Mouse (Mus musculus) kidney, embryonic 15.5 days (tissue): Measurements from ENCODE around the gene Igsf6. TPM values are rescaled to one million over a fixed set of nuclear protein-coding genes. Genes with fewer than 3 reads are reported as not detected.
A peak's percentile ranks its signal among the peaks of the same experiment; 100 is the strongest.

Experiments used
- ATAC-seq: fragments of 200-750 bp; cut with Nextera tagmentation; replicated peaks from 2 replicates; pipeline ENCODE4 v1.8.0; 2017; ENCODE audit warnings: moderate TSS enrichment; ENCODE audit not compliant: low FRiP score
- H3K27ac ChIP-seq: fragments of 300-500 bp; sonication (generic); 2 replicates; pipeline ENCODE4 v1.5.1; 2015; ENCODE audit warnings: mild to moderate bottlenecking, inconsistent platforms
- H3K27me3 ChIP-seq: fragments of 300-500 bp; sonication (generic); 2 replicates; pipeline ENCODE4 v1.6.1; 2015; ENCODE audit warnings: inconsistent platforms
- H3K36me3 ChIP-seq: fragments of 300-500 bp; sonication (generic); 2 replicates; pipeline ENCODE4 v1.6.1; 2015; ENCODE audit warnings: inconsistent platforms
- H3K4me1 ChIP-seq: fragments of 300-500 bp; sonication (generic); 2 replicates; pipeline ENCODE4 v1.6.1; 2015; ENCODE audit warnings: inconsistent platforms
- H3K4me2 ChIP-seq: fragments of 300-500 bp; sonication (generic); 2 replicates; pipeline ENCODE4 v1.6.1; 2015; ENCODE audit warnings: moderate library complexity, mild to moderate bottlenecking, inconsistent platforms
- H3K4me3 ChIP-seq: fragments of 300-500 bp; sonication (generic); replicated peaks from 2 replicates; pipeline ENCODE4 v1.5.1; 2015; ENCODE audit warnings: mild to moderate bottlenecking, inconsistent platforms
- H3K9ac ChIP-seq: fragments of 300-500 bp; sonication (generic); 2 replicates; pipeline ENCODE4 v1.6.1; 2015; ENCODE audit warnings: mild to moderate bottlenecking, inconsistent platforms
- H3K9me3 ChIP-seq: fragments of 300-500 bp; sonication (generic); replicated peaks from 2 replicates; pipeline ENCODE4 v1.6.1; 2016; ENCODE audit warnings: inconsistent platforms
- WGBS: fragments of 180-500 bp; shearing (Covaris S2); methylation state at CpG from one replicate; pipeline ENCODE4 v1.1.7; 2015; ENCODE audit warnings: mixed read lengths; 5-methylcytosine and 5-hydroxymethylcytosine counted together
- polyA plus RNA-seq: library from polyadenylated mRNA; unstranded; fragments of >200 nt; fragmentation: Nextera tagmentation; extraction: Ambion mirVana; gene quantifications from 2 replicates; pipeline ENCODE4 v1.2.1, GENCODE M21; 2015

The Igsf6 gene
- polyA plus RNA-seq: 1.7 and 2.2 TPM in 2 replicates

DNA sequence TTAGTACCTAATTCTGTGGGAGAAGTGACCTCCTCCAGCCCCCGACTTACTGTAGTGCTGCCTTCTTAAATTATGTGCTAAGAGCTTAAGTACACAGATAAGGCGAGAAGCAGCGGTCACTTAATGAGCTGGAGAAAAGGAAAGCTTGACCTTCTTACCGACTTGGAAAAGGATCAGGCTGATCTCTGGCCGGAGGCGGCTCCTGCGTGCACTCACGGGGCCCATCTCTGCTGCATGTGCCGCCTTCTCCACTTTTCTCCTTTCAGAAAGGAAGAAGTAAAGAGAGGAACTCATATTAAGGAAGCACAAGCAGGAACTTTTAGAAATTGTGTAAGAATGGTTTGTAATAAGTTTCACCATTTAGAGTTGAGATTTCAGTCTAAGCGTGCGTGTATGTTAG, at the start of gene Igsf6:
TSS of gene Igsf6 (minus strand) at position 292 of the 400 bp plus-strand sequence.
- Histone ChIP-seq H3K4me3 (no peak within 1 kb of the TSS), H3K9ac (no peak within 1 kb of the TSS), H3K4me2 (no peak within 1 kb of the TSS)

DNA sequence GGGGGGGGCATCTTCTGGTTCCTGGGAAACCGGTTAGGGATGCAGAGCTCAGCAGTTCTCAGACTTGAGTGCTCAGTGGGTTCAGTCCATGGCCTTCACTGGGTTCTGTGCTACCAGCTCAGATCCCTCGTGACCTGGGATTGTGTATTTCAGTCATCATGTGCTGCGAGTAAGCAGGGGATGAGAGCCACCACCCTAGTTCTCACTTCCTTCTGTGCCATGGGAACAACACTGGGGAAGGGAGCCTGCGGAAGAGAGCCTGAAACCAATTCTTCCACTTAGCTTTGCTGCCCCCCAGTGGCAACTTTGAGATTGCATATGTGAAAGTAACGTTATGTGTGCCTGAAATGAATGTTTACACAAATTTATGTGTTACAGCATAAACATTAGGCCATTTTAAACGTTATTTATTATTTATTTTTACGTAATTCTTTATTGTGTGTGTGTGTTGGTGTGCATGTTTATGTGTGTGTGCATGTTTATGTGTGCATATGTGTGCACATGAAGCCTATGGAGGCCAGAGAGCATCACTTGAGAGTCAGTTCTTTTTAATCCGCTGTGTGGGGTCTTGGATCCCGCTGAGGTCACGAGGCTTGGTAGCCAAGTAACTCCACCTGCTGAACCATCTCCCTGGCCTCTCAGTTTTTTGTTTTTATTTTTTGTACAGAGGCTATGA, 45.9 kb upstream of the Igsf6 start:
- Histone ChIP-seq H3K9ac (no peak overlapping the region), H3K4me3 (no peak overlapping the region), H3K36me3 (no peaks in the 10 kb centered on the region), H3K4me1 (no peaks in the 10 kb centered on the region), H3K27me3 (no peaks in the 10 kb centered on the region), H3K27ac (no peak overlapping the region), H3K9me3 (no peaks in the 10 kb centered on the region), H3K4me2 (no peak overlapping the region)
- 11% methylated on average over 10 of the region's 10 CpGs for WGBS
- ATAC-seq: peak; percentile 84

More for the DNA sequence above, at the start of gene Igsf6:
- H3K4me1 ChIP-seq: peaks cover 8% of the 10 kb centered on the region
- H3K27me3 ChIP-seq: no peaks in the 10 kb centered on the region
- peak within 1 kb of the TSS; percentile 38 for H3K27ac ChIP-seq
- H3K36me3 ChIP-seq: peaks cover 64% of the 10 kb centered on the region
- no peaks in the 10 kb centered on the region for H3K9me3 ChIP-seq
- WGBS: 28% methylated on average over 11 of the region's 11 CpGs
- peak; percentile 2; the same call in 1 of the 2 replicates for ATAC-seq

DNA sequence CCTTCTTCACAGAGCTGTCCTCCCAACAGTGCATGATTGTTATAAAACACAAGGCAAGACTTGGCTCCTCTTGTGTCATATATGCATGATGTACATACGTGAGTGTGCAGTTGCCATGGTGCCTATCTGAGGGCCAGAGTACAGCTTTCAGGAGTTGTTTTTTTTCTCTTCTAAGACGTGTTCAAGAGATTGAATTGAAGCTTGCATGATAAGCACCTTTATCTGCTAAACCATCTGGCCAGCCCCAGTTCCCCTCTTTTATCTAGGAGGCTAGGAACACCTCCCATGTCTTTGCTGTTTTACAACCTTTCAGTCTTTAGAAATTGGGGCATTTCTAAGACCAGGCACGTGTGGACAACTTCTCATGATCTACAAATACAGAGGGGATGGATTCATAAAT, 37.4 kb upstream of the Igsf6 start:
- Histone ChIP-seq H3K9me3 (no peaks in the 10 kb centered on the region), H3K9ac (no peak overlapping the region), H3K27ac (no peak overlapping the region), H3K4me1 (no peaks in the 10 kb centered on the region; the same call in 1 of the 2 replicates), H3K27me3 (no peaks in the 10 kb centered on the region), H3K36me3 (no peaks in the 10 kb centered on the region), H3K4me3 (no peak overlapping the region), H3K4me2 (no peak overlapping the region)
- peak; percentile 12; the same call in 1 of the 2 replicates for ATAC-seq
- WGBS: 39% methylated on average over 3 of the region's 3 CpGs

GRCm38 (mm10) chr7:121111321-121111720, 36.9 kb upstream of the Igsf6 start:
- H3K9ac ChIP-seq: no peak overlapping the region
- no peaks in the 10 kb centered on the region for H3K36me3 ChIP-seq
- ATAC-seq: peak; percentile 29; the same call in 1 of the 2 replicates
- no peaks in the 10 kb centered on the region for H3K9me3 ChIP-seq
- H3K27ac ChIP-seq: no peak overlapping the region
- no peak overlapping the region for H3K4me2 ChIP-seq
- 14% methylated on average over 3 of the region's 3 CpGs for WGBS
- H3K4me3 ChIP-seq: no peak overlapping the region
- no peaks in the 10 kb centered on the region; the same call in 1 of the 2 replicates for H3K4me1 ChIP-seq
- H3K27me3 ChIP-seq: no peaks in the 10 kb centered on the region

- H3K9me3 ChIP-seq: no peaks in the 10 kb centered on the region
- no peak for ATAC-seq
- no peak overlapping the region for H3K4me2 ChIP-seq
- H3K4me3 ChIP-seq: no peak overlapping the region
- H3K36me3 ChIP-seq: no peaks in the 10 kb centered on the region
- 46% methylated on average over 3 of the region's 3 CpGs for WGBS
- H3K9ac ChIP-seq: no peak overlapping the region
- no peak overlapping the region for H3K27ac ChIP-seq
- no peaks in the 10 kb centered on the region; the same call in 1 of the 2 replicates for H3K4me1 ChIP-seq
- H3K27me3 ChIP-seq: no peaks in the 10 kb centered on the region
Observed at GRCm38 (mm10) chr7:121107851-121108250, 33.5 kb upstream of the Igsf6 start.

GRCm38 (mm10) chr7:121098614-121099389, 24.4 kb upstream of the Igsf6 start:
- H3K27ac ChIP-seq: no peak overlapping the region
- ATAC-seq: no peak
- no peaks in the 10 kb centered on the region for H3K4me1 ChIP-seq
- no peak overlapping the region for H3K9ac ChIP-seq
- H3K36me3 ChIP-seq: no peaks in the 10 kb centered on the region
- no peaks in the 10 kb centered on the region for H3K27me3 ChIP-seq
- WGBS: 69% methylated on average over 10 of the region's 10 CpGs
- no peak overlapping the region for H3K4me3 ChIP-seq
- H3K9me3 ChIP-seq: no peaks in the 10 kb centered on the region
- H3K4me2 ChIP-seq: no peak overlapping the region

DNA sequence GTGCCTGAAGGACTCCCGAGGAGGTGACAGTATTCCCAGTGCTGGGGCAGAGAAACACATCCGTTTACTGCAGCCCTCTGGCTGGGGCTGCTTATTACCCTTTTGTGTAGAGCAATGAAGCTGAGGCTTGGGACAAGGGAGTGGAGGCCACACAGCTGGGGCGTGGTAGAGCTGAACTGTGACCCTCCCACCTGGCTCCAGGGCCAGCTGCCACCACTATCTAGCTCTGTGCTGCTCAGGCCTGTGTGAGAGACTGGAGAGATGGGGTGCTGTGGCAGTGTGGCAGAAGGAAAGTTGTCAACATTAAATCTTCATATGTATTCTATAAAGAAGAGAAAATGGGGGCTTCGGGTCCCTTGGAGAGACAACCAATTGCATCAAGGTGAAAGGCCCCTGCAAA, 18.7 kb upstream of the Igsf6 start:
- WGBS: 43% methylated on average over 4 of the region's 4 CpGs

DNA sequence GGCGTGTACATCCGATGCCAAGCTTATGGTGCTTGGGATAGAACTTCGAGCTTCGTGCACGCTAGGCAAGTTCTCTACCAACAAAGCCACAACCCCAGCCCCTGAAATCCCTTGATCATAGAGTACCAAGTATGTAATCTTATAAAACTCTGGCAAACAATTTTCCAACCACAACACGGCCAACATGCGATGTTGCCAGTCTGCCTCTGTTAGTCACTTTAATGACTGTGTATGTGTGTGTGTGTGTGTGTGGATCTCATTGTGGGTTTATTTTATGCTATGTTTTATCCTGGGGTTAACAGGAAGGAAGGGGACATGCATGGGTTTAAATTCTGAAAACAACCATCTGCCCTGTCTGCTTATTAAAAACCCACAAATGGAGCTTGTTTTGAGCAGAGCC, 16.4 kb upstream of the Igsf6 start:
- 88% methylated on average over 7 of the region's 7 CpGs for WGBS
- Histone ChIP-seq H3K27me3 (no peaks in the 10 kb centered on the region), H3K4me3 (no peak overlapping the region), H3K4me1 (no peaks in the 10 kb centered on the region), H3K36me3 (no peaks in the 10 kb centered on the region), H3K9me3 (no peaks in the 10 kb centered on the region), H3K27ac (no peak overlapping the region), H3K9ac (no peak overlapping the region), H3K4me2 (no peak overlapping the region)
- ATAC-seq: no peak

More for the DNA sequence above, 18.7 kb upstream of the Igsf6 start:
- H3K4me2 ChIP-seq: no peak overlapping the region
- H3K27me3 ChIP-seq: no peaks in the 10 kb centered on the region
- no peaks in the 10 kb centered on the region for H3K9me3 ChIP-seq
- H3K36me3 ChIP-seq: no peaks in the 10 kb centered on the region
- H3K4me3 ChIP-seq: no peak overlapping the region
- H3K27ac ChIP-seq: no peak overlapping the region
- no peaks in the 10 kb centered on the region for H3K4me1 ChIP-seq
- H3K9ac ChIP-seq: no peak overlapping the region
- ATAC-seq: no peak

GRCm38 (mm10) chr7:121088745-121089144, 14.4 kb upstream of the Igsf6 start:
- H3K4me1 ChIP-seq: no peaks in the 10 kb centered on the region
- 79% methylated on average over 5 of the region's 5 CpGs for WGBS

GRCm38 (mm10) chr7:121085500-121085899, 11.1 kb upstream of the Igsf6 start:
- Histone ChIP-seq H3K9ac (no peak overlapping the region), H3K36me3 (no peaks in the 10 kb centered on the region), H3K4me1 (no peaks in the 10 kb centered on the region), H3K27me3 (no peaks in the 10 kb centered on the region), H3K4me2 (no peak overlapping the region), H3K4me3 (no peak overlapping the region), H3K9me3 (no peaks in the 10 kb centered on the region), H3K27ac (no peak overlapping the region)
- ATAC-seq: peak; percentile 43; the same call in 1 of the 2 replicates
- 27% methylated on average over 4 of the region's 4 CpGs for WGBS

More at GRCm38 (mm10) chr7:121088745-121089144, 14.4 kb upstream of the Igsf6 start:
- Histone ChIP-seq H3K9me3 (no peaks in the 10 kb centered on the region), H3K9ac (no peak overlapping the region), H3K27me3 (no peaks in the 10 kb centered on the region), H3K36me3 (no peaks in the 10 kb centered on the region), H3K4me2 (no peak overlapping the region), H3K4me3 (no peak overlapping the region), H3K27ac (no peak overlapping the region)
- no peak for ATAC-seq

GRCm38 (mm10) chr7:121084840-121085453, 10.6 kb upstream of the Igsf6 start:
- Histone ChIP-seq H3K9me3 (no peaks in the 10 kb centered on the region), H3K4me3 (no peak overlapping the region), H3K27ac (no peak overlapping the region), H3K4me2 (no peak overlapping the region), H3K4me1 (no peaks in the 10 kb centered on the region), H3K9ac (no peak overlapping the region), H3K36me3 (no peaks in the 10 kb centered on the region), H3K27me3 (no peaks in the 10 kb centered on the region)
- WGBS: 60% methylated on average over 8 of the region's 8 CpGs
- no peak for ATAC-seq
